Mouse (Mus musculus): ENCODE results near the gene Cox17. TPM values are rescaled to one million over a fixed set of nuclear protein-coding genes. Genes with fewer than 3 reads are reported as not detected.

The Cox17 gene
- total RNA-seq, 2 experiments from 2014 or later: 176 to 177 TPM

DNA sequence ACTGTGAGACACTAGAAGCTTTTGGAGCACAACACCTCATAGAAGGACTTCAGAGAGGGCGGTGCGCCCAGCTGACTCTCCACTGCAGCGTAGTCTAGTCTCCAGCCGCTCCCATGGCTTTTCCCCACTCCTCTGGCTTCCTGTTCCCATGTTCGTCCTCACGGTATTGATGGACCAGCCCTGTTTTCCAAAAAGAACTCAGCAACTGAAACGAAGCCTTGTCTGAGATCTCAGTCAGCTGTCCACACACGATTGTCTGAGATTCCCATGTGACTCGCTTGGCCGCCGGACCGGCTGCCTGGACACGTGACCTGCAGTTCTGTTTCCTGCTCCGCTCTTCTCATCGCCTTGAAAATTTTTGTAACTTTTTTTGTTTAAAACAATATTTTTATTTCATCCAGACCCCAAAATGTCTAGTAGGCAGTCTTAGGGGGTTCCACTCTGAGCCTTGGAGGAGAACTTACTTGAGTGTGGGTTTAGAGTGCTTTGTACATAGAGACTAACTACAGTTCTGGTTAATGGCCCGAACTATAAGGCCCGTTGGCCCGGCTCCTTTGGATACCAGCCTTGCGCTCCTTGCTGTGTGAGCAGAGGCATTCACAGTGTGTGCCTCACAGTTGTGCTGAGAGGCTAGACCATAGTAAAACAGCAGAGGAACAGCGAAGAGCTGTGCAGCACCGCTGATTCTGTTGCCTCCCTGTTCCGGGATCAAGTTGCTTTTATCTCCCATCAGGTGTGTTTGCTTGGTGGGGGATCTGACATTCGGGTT is 45.5 kb downstream of the Cox17 start:
- DNase-seq (ENCODE audit: low spot score): peak; percentile 88

DNA sequence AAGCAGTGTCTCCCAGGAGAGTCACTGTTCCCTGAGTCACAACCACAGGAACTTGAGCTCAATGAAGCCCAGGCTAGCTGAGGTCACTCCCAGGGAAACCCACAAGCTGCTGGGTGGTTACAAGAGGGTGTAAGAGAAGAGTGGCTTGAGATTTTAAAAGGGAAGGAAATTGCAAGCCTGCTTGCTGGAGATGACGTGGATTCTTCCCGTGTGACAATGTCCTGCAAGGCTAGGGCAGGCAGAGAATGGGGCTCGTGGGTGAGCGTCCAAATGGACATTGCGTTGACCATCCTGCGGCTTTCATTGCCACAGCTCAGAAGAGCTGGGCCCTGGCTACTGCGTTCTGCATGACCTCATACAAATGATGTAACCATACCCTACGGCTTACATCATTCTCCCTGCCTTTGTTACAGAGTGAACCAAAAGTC is 47.4 kb downstream of the Cox17 start:
- no peak for DNase-seq (ENCODE audit: low spot score)

DNA sequence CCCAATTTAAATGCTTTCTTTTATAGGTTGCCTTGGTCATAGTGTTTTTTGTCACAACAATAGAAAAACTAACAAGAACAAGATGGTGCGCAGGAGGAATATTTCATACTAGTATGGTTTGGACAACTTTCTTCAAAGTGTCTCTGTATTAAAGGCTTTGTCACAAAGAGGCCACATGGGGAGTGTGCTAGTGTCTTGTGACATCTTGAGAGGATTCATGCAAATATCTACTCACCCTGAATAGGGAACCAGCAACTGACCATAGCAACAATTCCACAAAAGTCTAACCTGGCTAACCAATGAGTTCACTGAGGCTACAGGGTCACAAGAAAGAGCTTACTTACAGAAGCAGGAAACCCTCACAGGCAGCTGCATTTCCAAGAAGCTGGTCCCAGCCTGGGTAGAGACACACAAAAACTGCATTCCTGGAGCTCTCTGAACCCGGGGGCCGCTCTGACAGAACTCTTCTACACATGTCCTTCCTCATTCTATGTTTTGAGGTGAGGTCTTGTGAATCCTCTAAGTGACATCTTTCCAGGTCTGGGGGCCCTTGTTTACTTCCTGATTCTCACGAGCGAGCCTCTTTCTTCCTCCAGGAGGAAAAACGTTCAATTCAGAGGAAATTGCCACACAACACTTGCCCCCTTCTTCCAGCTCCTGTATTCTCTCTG is 48.4 kb downstream of the Cox17 start:
- DNase-seq (ENCODE audit: low spot score): no peak

DNA sequence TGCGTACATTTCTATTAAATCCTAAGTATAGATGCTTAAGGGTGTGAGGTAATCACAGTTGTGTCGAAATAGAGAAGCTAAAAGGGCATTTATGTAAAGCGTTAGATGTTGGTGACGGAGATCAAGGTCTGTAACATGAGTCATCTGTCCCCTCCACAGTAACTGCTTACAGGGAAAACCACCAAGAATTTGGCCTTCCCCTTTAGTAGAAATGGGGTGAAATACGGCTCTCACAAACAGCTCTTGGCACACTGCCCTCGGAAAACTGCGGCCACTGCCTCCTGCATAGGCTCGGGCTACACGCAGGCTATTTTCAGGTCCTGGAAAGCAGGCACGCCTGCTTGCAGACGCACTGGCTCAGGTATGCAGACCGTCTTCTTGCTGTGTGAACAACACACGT is 49.4 kb downstream of the Cox17 start:
- DNase-seq (ENCODE audit: low spot score): peak; percentile 71

GRCm38 (mm10) chr16:38398266-38398665 is 51.5 kb downstream of the Cox17 start:
- no peak for DNase-seq (ENCODE audit: low spot score)

- no peak for DNase-seq (ENCODE audit: low spot score)
These were observed 52.3 kb downstream of the Cox17 start for GRCm38 (mm10) chr16:38399076-38399475.

GRCm38 (mm10) chr16:38399531-38400231 is 52.9 kb downstream of the Cox17 start:
- DNase-seq (ENCODE audit: low spot score): peak; percentile 66

DNA sequence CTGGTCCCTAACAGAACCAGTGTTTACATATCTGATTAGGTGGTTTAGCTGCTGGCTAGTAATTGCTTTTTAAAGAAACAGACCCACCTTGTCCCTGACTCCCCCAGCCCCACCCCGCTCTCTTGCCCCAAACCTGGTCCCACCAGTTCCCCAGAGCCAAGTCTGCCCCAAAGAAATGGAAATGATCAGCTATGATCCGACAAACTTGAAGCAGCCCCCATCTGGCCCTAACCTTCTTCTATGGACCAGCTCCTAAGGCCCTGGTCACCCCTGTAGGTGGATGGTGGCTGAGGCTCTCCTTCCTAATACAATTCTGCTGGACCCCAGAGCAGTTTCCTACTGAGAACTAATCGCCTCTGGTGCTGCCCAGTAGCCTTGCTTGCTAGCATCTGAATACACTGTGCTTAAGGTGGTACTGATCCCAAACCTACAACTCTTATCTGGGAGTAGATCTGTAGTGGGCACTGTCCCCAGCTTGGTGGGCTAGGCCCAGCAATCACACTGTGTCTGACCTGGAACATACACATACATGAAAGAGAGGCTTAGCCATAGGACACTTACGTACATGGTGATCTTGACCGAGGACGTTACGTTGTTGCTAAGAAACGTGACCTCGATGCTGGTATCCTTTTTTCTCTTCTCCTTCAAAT is 53.6 kb downstream of the Cox17 start:
- no peak for DNase-seq (ENCODE audit: low spot score)

DNA sequence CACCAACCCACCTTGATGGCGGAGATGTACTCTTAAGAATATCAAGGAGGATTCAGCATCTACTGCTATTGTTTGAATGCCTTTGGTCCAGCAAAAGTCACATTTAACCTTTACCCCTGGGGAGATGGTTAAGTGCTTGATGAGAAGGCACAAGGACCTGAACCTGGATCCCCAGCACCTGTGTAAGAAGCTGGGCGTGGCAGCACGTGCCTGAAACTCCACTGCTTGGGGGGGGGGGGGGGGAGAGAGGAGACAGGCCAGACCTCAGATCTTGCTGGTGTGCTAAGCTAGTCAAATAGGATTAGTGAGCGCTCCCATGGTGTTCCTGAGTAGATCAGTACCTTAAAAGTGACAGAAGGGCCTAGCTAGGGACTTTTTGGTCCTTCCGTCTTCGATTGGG is 54.7 kb downstream of the Cox17 start:
- DNase-seq (ENCODE audit: low spot score): no peak

Other genes with a start within 250 kb of the Cox17 start
- gene Nr1i2, start 52.2 kb upstream of the Cox17 start, total RNA-seq (2021): under 1 TPM in 1 of 2 experiments, not detected in 1; 0.09 TPM
- gene Maats1, start 4.8 kb upstream of the Cox17 start, total RNA-seq (2021): not detected
- not detected for gene Gm21987, start within 50 bp of the Cox17 start, total RNA-seq (2021)
- 10 to 100 TPM; 51.5 to 55.8 TPM for gene Popdc2, start 15.2 kb downstream of the Cox17 start, total RNA-seq (2021)
- 1 to 10 TPM; 3.3 to 6.8 TPM for gene Pla1a, start 86.2 kb downstream of the Cox17 start, total RNA-seq (2021)
- gene Adprh, start 105.7 kb downstream of the Cox17 start, total RNA-seq (2021): 10 to 100 TPM; 16.4 to 18.1 TPM
- under 1 TPM in 1 of 2 experiments, not detected in 1; 0.19 TPM for gene Cd80, start 108.6 kb downstream of the Cox17 start, total RNA-seq (2021)
- 10 to 100 TPM; 45.9 to 46.2 TPM for gene Timmdc1, start 175.7 kb downstream of the Cox17 start, total RNA-seq (2021)
- 1 to 10 TPM; 7.5 to 9.4 TPM for gene Poglut1, start 203.3 kb downstream of the Cox17 start, total RNA-seq (2021)
- gene Tmem39a, start 211.7 kb downstream of the Cox17 start, total RNA-seq (2021): 10 to 100 TPM; 13.4 to 16.7 TPM